Mouse (Mus musculus) hindbrain, embryonic 15.5 days (tissue): ENCODE data around the gene Zfp710. TPM values are rescaled to one million over a fixed set of nuclear protein-coding genes. Genes with fewer than 3 reads are reported as not detected.

ENCODE experiments used
- ATAC-seq: fragments of 200-750 bp; cut with Nextera tagmentation; 2 replicates; pipeline ENCODE4 v1.8.0; 2017; ENCODE audit warnings: low read depth, moderate number of reproducible peaks, moderate TSS enrichment; ENCODE audit not compliant: low FRiP score
- H3K27ac ChIP-seq: fragments of 300-500 bp; sonication (generic); replicated peaks from 2 replicates; pipeline ENCODE4 v1.5.1; 2015; ENCODE audit warnings: mild to moderate bottlenecking, inconsistent platforms
- H3K27me3 ChIP-seq: fragments of 300-500 bp; sonication (generic); 2 replicates; pipeline ENCODE4 v1.6.1; 2015; ENCODE audit warnings: control low read depth, inconsistent platforms
- H3K36me3 ChIP-seq: fragments of 300-500 bp; sonication (generic); 2 replicates; pipeline ENCODE4 v1.6.1; 2015; ENCODE audit warnings: control low read depth, inconsistent platforms
- H3K4me1 ChIP-seq: fragments of 300-500 bp; sonication (generic); replicated peaks from 2 replicates; pipeline ENCODE4 v1.6.1; 2015; ENCODE audit warnings: control low read depth, inconsistent platforms
- H3K4me2 ChIP-seq: fragments of 300-500 bp; sonication (generic); 2 replicates; pipeline ENCODE4 v1.6.1; 2015; ENCODE audit warnings: moderate library complexity, mild to moderate bottlenecking, inconsistent platforms
- H3K4me3 ChIP-seq: fragments of 300-500 bp; sonication (generic); 2 replicates; pipeline ENCODE4 v1.5.1; 2015; ENCODE audit warnings: mild to moderate bottlenecking, inconsistent platforms
- H3K9ac ChIP-seq: fragments of 300-500 bp; sonication (generic); 2 replicates; pipeline ENCODE4 v1.6.1; 2015; ENCODE audit warnings: inconsistent platforms
- H3K9me3 ChIP-seq: fragments of 300-500 bp; sonication (generic); 2 replicates; pipeline ENCODE4 v1.6.1; 2016; ENCODE audit warnings: control low read depth, inconsistent platforms
- WGBS: fragments of 180-500 bp; shearing (Covaris S2); methylation state at CpG from one replicate; pipeline ENCODE4 v1.1.7; 2015; 5-methylcytosine and 5-hydroxymethylcytosine counted together
- polyA plus RNA-seq: library from polyadenylated mRNA; unstranded; fragments of >200 nt; fragmentation: Nextera tagmentation; extraction: Ambion mirVana; gene quantifications from 2 replicates; pipeline ENCODE4 v1.2.1, GENCODE M21; 2015

Zfp710 gene
- polyA plus RNA-seq, 1 experiment from 2014 or later = 16.3 TPM

DNA sequence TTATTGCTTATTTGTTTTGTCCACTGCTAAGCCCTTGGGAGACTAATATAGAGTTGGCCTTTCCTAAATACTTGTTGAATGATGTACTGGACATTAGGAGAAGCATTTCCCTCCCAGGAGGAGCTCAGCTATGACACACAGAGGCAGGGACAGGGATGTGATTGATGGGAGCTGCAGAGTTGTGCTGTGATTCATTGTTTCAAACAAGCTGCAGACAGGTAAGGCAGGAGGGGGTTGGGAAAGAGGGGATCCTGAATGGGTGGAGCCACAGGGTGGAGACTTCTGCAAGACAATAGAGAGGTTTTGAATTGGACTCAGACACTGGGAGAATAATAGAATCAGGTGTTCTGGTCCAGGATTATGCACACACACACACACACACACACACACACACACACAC, 5.4 kb downstream of the Zfp710 start:
- H3K9me3 ChIP-seq = no peaks in the 10 kb centered on the region
- ATAC-seq = no peak

DNA sequence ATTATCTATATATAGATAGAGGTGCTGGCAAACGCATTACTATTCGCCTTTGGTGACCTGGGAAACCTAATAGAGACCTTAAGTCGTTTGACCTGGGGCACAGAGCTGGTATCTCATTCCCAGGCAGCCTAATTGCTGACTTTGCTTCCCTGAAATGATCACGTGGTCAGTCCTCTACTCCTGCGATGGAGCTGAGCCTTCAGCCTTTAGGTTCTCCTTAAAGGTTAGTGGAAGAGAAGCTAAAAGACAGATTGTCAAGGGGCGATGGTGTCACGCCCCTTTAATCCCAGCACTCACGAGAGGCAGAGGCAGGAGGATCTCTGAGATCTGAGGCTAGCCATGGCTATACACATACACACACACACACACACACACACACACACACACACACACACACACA, 5.9 kb downstream of the Zfp710 start:
- Histone ChIP-seq H3K9ac (no peak overlapping the region), H3K9me3 (no peaks in the 10 kb centered on the region), H3K36me3 (no peaks in the 10 kb centered on the region), H3K27me3 (no peaks in the 10 kb centered on the region), H3K4me2 (no peak overlapping the region), H3K4me1 (peaks cover 33% of the 10 kb centered on the region), H3K27ac (no peak overlapping the region), H3K4me3 (no peak overlapping the region)
- ATAC-seq = no peak
- 88% methylated on average over 8 of the region's 8 CpGs for WGBS

More for the DNA sequence above, 5.4 kb downstream of the Zfp710 start:
- Histone ChIP-seq H3K4me3 (no peak overlapping the region), H3K27me3 (no peaks in the 10 kb centered on the region), H3K4me2 (no peak overlapping the region), H3K36me3 (no peaks in the 10 kb centered on the region), H3K4me1 (peaks cover 36% of the 10 kb centered on the region), H3K9ac (no peak overlapping the region), H3K27ac (no peak overlapping the region)

DNA sequence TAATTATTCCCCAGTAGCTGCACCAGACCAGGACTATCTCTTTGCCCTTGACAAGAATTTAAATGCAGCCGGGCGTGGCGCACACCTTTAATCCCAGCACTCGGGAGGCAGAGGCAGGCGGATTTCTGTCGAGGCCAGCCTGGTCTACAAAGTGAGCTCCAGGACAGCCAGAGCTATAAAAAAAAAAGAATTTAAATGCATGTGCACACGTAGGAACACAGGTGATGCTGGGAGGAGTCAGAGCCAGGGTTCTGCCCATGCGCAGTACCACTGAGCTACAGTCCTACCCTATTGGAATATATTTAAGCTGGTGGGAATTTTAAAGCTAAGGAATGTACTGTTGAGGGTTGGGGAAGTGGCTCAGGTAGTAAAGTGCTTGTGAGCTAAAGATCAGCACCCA, 6.4 kb downstream of the Zfp710 start:
- H3K4me1 ChIP-seq = peaks cover 35% of the 10 kb centered on the region
- no peak for ATAC-seq

DNA sequence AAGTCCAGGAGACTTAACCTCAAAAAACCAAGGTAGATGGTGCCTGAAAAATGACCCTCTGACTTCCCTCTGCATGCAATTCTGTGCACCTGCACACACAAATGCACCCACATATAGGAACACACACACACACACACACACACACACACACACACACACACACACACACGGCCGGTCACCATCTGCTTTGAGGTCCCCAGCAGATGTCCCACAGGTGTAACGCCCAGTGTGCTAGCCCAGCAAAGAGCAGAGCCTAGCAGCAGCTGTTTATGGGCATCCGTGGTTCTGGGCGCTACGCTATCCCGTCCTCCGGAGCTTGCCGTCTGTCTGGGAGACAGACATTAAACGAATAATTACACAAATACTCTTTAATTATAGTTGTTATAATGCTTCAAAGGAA, 6.9 kb downstream of the Zfp710 start:
- H3K4me3 ChIP-seq = no peak overlapping the region
- 46% methylated on average over 10 of the region's 10 CpGs for WGBS
- no peak overlapping the region for H3K9ac ChIP-seq
- peaks cover 35% of the 10 kb centered on the region for H3K4me1 ChIP-seq
- H3K4me2 ChIP-seq = no peak overlapping the region
- H3K27ac ChIP-seq = no peak overlapping the region
- no peaks in the 10 kb centered on the region for H3K36me3 ChIP-seq
- H3K9me3 ChIP-seq = no peaks in the 10 kb centered on the region
- no peaks in the 10 kb centered on the region for H3K27me3 ChIP-seq
- ATAC-seq = no peak

More for the DNA sequence above, 6.4 kb downstream of the Zfp710 start:
- H3K4me2 ChIP-seq = no peak overlapping the region
- no peaks in the 10 kb centered on the region for H3K27me3 ChIP-seq
- no peaks in the 10 kb centered on the region for H3K36me3 ChIP-seq
- no peak overlapping the region for H3K9ac ChIP-seq
- H3K9me3 ChIP-seq = no peaks in the 10 kb centered on the region
- 99% methylated on average over 8 of the region's 8 CpGs for WGBS
- H3K27ac ChIP-seq = no peak overlapping the region
- no peak overlapping the region for H3K4me3 ChIP-seq

DNA sequence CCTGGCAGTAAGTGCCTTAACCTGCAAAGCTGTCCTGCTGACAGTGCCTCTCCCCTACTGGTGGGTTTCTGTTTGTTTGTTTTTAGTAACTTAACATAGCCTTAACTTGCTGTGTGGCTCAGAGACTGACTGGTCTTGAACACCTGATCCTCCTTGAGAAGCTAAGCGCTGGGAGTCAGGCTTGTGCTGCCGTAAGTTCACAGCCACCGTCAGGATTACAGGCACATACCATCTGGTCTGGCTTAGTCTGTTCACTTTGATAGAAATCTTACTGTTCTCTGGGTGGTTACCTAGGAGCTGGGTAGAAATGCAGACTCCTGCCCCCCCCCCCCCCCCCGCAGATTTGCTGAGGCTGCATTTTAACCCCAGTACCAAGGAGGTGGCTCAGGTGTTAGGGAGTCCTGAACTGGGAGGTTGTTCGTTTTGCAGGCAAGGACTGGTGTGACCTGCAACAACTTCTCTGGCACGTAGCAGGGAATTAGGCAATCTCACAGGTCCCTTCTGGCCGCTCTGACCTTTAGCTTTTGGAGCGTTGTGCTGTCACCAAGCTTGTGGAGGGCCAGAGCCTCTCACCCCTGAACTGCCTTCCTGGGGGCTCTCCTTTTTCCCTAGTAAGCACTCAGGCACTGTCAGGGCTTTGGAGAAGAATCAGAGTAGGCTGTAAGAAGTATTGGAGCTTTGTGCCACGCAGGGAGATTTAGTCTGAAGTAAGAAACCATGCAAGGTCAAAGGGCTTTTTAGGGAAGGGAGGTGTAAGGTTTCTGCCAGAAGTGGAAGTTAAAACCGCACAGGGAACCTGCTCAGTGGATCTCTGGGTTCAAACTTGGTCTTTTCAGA, 7.8 kb downstream of the Zfp710 start:
- ATAC-seq = no peak
- Histone ChIP-seq H3K9ac (no peak overlapping the region), H3K27me3 (no peaks in the 10 kb centered on the region), H3K9me3 (no peaks in the 10 kb centered on the region), H3K36me3 (no peaks in the 10 kb centered on the region), H3K4me1 (peaks cover 35% of the 10 kb centered on the region), H3K4me3 (no peak overlapping the region), H3K27ac (no peak overlapping the region), H3K4me2 (no peak overlapping the region)
- WGBS = 50% methylated on average over 10 of the region's 10 CpGs

DNA sequence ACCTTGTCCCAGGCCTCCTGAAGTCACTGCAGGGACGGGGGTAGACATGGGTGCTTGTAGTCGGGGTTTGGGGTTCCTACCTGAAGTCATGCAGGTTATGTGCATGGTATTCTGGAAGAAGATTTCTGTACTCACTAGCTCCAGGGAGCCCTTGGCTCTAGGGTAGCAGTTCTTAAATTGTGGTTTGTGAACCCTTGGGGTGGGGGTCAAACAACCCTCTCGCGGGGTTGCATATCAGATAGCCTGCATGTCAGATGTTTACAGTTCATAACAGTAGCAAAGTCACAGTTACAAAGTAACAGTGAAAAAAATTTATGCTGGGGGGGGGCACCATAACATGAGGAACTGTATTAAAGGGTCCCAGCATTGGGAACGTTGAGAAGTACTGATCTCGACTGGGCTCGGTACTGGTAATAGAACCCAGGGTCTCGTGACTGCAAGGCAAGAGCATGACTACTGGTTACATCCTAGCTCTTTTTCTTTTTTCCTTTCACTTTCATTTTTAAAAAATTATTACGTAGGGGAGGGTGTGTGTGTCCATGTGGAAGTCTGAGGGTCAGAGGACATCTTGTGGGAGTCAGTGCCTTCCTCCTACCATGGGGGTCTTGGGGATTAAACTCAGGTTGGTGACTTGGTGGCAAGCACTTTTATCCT, 8.6 kb downstream of the Zfp710 start:
- Histone ChIP-seq H3K27ac (no peak overlapping the region), H3K4me1 (peaks cover 28% of the 10 kb centered on the region), H3K9me3 (no peaks in the 10 kb centered on the region), H3K36me3 (no peaks in the 10 kb centered on the region), H3K27me3 (no peaks in the 10 kb centered on the region), H3K9ac (no peak overlapping the region), H3K4me2 (no peak overlapping the region), H3K4me3 (no peak overlapping the region)
- no peak for ATAC-seq
- 86% methylated on average over 9 of the region's 9 CpGs for WGBS

DNA sequence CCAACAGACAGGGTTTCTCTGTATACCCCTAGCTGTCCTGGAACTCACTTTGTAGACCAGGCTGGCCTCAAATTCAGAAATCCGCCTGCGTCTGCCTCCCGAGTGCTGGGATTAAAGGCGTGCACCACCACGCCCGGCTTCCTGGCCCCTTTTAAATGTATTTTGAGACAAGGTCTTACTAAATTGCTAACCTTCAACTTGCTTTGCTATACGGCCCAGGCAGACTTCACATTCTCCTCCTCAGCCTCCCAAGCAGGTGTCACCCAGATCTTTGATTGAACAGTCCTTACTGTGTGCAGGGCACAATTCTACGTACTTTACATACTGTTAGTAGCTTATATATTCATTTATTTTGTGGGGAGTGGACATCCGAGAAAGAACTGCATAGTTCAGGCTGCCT, 9.2 kb downstream of the Zfp710 start:
- no peak for ATAC-seq
- no peak overlapping the region for H3K4me2 ChIP-seq

DNA sequence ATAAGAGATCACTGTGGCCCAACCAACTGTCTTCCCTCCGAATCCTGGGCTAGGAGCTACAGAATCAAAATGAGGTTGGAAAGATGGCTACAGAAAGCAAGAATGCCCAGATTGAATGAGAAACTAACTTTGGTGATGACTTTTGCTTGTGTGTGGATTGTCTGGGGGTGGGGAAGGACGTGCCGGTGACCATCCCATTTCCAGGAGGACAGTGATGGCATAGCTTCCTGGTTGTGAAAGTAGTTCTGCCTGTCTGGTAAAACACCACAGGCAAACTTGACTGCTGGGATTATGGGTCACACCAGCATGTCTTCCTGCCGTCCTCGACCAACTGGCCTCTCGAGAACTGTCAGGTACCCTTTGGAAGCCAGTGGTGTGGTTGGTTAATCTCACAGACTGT, 10.5 kb downstream of the Zfp710 start:
- peaks cover 21% of the 10 kb centered on the region; the same call in 1 of the 2 replicates for H3K4me1 ChIP-seq
- 73% methylated on average over 6 of the region's 6 CpGs for WGBS
- no peak overlapping the region for H3K9ac ChIP-seq
- no peak overlapping the region for H3K4me2 ChIP-seq
- no peak for ATAC-seq
- H3K27me3 ChIP-seq = no peaks in the 10 kb centered on the region
- H3K27ac ChIP-seq = no peak overlapping the region
- no peak overlapping the region for H3K4me3 ChIP-seq
- H3K9me3 ChIP-seq = no peaks in the 10 kb centered on the region
- no peaks in the 10 kb centered on the region for H3K36me3 ChIP-seq

More for the DNA sequence above, 9.2 kb downstream of the Zfp710 start:
- no peaks in the 10 kb centered on the region for H3K27me3 ChIP-seq
- H3K9me3 ChIP-seq = no peaks in the 10 kb centered on the region
- WGBS = 85% methylated on average over 9 of the region's 9 CpGs
- no peaks in the 10 kb centered on the region for H3K36me3 ChIP-seq
- H3K27ac ChIP-seq = no peak overlapping the region
- H3K9ac ChIP-seq = no peak overlapping the region
- no peak overlapping the region for H3K4me3 ChIP-seq
- peaks cover 22% of the 10 kb centered on the region for H3K4me1 ChIP-seq

DNA sequence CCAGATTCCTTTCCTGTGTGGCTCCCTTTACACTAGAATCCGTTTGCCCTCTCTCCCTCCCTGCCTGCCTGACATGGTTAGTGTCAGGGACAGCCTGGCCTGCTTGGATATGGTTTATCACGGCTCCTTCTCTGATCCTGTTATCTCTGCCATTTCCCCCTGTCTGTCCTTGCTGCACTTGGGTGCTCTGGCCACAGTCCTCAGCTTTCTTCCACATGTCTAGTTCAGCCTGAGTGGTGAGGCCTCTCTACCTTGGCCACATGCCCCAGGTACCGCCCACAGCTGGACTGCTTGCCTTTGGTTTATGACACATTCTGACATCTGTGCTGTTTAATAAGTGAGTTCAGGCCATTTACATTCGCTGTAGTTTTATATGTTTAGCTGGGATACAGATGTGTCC, 11.1 kb downstream of the Zfp710 start:
- Histone ChIP-seq H3K9ac (no peak overlapping the region), H3K4me3 (no peak overlapping the region), H3K27me3 (no peaks in the 10 kb centered on the region), H3K4me1 (peaks cover 21% of the 10 kb centered on the region; the same call in 1 of the 2 replicates), H3K36me3 (no peaks in the 10 kb centered on the region), H3K27ac (no peak overlapping the region), H3K4me2 (no peak overlapping the region), H3K9me3 (no peaks in the 10 kb centered on the region)
- WGBS = 72% methylated on average over 4 of the region's 4 CpGs
- ATAC-seq = no peak

DNA sequence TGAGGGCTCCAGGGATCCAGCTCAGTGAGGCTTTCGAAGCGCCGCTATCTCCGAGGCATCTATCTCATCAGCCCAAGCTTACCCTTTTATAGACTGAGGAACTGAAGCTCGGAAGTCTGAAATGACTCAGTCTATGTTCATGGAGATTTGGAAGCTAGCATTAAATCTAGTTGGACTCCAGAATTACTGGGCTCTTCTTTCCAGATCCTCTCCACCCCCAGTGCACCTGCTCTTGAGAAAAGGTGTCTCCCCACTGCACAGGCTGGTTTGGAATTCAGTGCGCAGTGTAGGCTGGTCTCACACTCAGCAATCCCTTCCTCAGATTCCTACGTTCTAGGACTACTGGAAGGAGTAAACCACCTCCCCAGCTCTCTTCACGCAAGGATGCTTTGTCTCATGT, 15.1 kb downstream of the Zfp710 start:
- ATAC-seq = no peak
- H3K4me2 ChIP-seq = no peak overlapping the region
- H3K9me3 ChIP-seq = no peaks in the 10 kb centered on the region
- no peaks in the 10 kb centered on the region for H3K27me3 ChIP-seq
- H3K9ac ChIP-seq = no peak overlapping the region
- H3K36me3 ChIP-seq = no peaks in the 10 kb centered on the region
- 87% methylated on average over 8 of the region's 8 CpGs for WGBS
- H3K4me1 ChIP-seq = peaks cover 14% of the 10 kb centered on the region; the same call in 1 of the 2 replicates
- no peak overlapping the region for H3K4me3 ChIP-seq
- H3K27ac ChIP-seq = no peak overlapping the region; the same call in 1 of the 2 replicates

DNA sequence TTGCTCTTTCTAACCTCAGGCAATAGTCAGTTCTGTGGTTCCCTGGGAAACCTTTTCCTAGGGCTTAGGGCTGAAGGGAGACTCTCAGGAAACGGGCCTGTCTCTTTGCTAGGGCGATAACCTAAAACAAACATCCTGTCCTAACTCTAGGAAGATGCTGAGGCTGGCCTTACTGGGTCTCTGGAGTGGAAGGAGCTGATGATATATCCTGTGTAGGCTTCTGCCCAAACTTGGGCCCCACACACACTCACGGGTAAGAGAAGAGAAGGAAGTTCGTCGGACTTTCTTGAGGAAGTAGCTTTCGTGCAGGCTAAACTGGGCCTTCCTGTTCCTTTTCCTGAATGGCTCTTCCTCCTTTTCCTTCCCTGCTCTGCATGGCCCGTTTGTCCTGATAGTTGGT, 19.6 kb downstream of the Zfp710 start:
- no peaks in the 10 kb centered on the region for H3K36me3 ChIP-seq
- peaks cover 29% of the 10 kb centered on the region for H3K4me1 ChIP-seq
- 74% methylated on average over 7 of the region's 7 CpGs for WGBS
- peak overlapping the region; percentile 59; the same call in 1 of the 2 replicates for H3K27ac ChIP-seq
- no peak overlapping the region for H3K4me2 ChIP-seq
- no peak overlapping the region for H3K4me3 ChIP-seq
- ATAC-seq = no peak
- no peak overlapping the region for H3K9ac ChIP-seq
- H3K9me3 ChIP-seq = no peaks in the 10 kb centered on the region
- no peaks in the 10 kb centered on the region for H3K27me3 ChIP-seq

DNA sequence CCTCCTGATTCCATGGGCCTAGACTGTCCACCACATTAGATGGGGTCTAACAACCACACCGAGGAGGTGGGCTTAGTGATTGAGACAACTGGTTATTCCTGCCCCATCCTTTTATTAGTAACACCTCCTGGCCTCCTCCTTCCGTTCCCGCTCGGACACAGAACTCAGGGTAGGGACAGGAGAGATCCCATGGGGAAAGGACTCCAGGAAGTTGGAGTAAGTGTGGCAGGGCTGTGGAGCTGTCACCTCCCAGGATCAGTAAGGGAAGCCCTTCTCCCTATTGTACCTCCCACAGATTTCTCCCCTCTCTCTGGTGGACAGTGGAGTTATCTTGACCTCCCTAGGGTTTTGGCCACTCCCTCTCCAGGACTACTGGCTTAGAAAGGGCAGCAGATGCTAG, 22.4 kb downstream of the Zfp710 start:
- H3K4me1 ChIP-seq = peaks cover 32% of the 10 kb centered on the region
- ATAC-seq = no peak

More for the DNA sequence above, 22.4 kb downstream of the Zfp710 start:
- no peak overlapping the region for H3K9ac ChIP-seq
- H3K36me3 ChIP-seq = no peaks in the 10 kb centered on the region
- H3K4me2 ChIP-seq = no peak overlapping the region
- no peak overlapping the region for H3K4me3 ChIP-seq
- H3K9me3 ChIP-seq = no peaks in the 10 kb centered on the region
- H3K27ac ChIP-seq = no peak overlapping the region
- H3K27me3 ChIP-seq = no peaks in the 10 kb centered on the region
- WGBS = 85% methylated on average over 4 of the region's 4 CpGs
